ENCODE assay signal across 9 mouse cellular contexts in the genomic region with DNA sequence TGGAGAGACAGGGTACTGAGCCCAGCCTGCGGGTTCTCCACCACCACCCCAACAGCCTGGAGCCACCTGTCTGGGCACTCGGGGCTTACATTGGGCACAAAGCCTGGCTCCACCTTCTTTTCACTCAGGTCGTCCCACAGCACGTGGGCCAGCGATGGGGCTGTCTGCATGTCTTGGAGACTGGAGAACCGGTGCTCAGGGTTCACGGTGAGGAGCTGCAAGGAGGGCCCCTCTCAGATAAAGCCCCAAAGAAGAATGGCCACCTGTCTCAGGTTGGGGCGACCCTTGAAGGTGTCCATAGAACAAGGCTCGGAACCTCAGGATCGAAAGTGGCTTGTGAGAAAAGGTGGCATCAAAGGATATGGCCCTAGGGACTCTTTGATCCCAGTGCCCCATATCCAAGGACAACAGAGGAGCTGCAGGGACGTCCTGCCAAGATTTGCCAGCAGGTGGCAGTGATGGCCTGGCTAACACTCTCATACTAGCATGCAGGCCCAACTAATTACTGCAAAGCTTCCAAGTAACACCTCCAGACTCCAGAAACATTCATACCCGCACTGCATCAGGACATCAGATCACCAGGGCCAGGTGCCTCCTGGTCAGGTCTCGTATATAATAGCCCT. TPM values are rescaled to one million over a fixed set of nuclear protein-coding genes. Genes with fewer than 3 reads are reported as not detected.
DNase-seq lines count a peak whose midpoint lies in the region.
"Had no signal": no experiment of that assay in that cellular context is flagged by ENCODE, and none has a peak within 500 bp of the region (broad histone marks: within the 10 kb centered on the region; RNA-seq: fewer than 3 reads in every experiment).

No protein-coding gene starts in this region.

- H3K36me3 ChIP-seq in embryonic facial prominence, embryonic 10.5 days (replicated peaks): no peaks in the 10 kb centered on the region
- H3K36me3 ChIP-seq: G1E had no signal

- H3K4me3 ChIP-seq in embryonic facial prominence, embryonic 10.5 days: no peak overlapping the region

- no peak overlapping the region for H3K27ac ChIP-seq in embryonic facial prominence, embryonic 10.5 days (replicated peaks)

- no peaks in the 10 kb centered on the region for H3K9me3 ChIP-seq in embryonic facial prominence, embryonic 10.5 days

- peaks cover 10% of the 10 kb centered on the region for H3K27me3 ChIP-seq in embryonic facial prominence, embryonic 10.5 days (replicated peaks; ENCODE audit: low read depth, poor library complexity, severe bottlenecking)

- intact Hi-C loops in left cerebral cortex, postnatal 4 days (cut with DNase I): no loop called here

- WGBS in embryonic facial prominence, embryonic 10.5 days: 49% methylated on average over 13 of the region's 13 CpGs

- H3K4me1 ChIP-seq in embryonic facial prominence, embryonic 10.5 days: no peaks in the 10 kb centered on the region

- peak; percentile 74 for DNase-seq in 3T3-L1 (ENCODE audit: low read depth, low spot score)
- DNase-seq in adrenal gland, postnatal 14 days: peak; percentile 88
- peak; percentile 78 for DNase-seq in embryonic facial prominence, embryonic 10.5 days (ENCODE audit: low spot score)
- DNase-seq in heart, adult 18-20 months: peak; percentile 78 to 91
- DNase-seq in kidney, adult 18-20 months: peak; percentile 88
- DNase-seq in left cerebral cortex, postnatal 4 days: peak; percentile 89
- peak; percentile 22 for DNase-seq in naive thymus-derived CD4-positive, alpha-beta T cell, adult 2 months (ENCODE audit: low read depth)
- peak; percentile 11 to 19 for DNase-seq in spleen, postnatal 36 days (ENCODE audit: low spot score in 2 of 2)

RNA-seq across cellular contexts. Expression of gene Dpysl4, which starts 33.5 kb away (rescaled TPM):
- total RNA-seq in adrenal gland, postnatal 14 days (2021): 3.4 and 4.0 TPM in 2 replicates
- 63.8 and 64.4 TPM in 2 replicates for polyA plus RNA-seq in embryonic facial prominence, embryonic 10.5 days (2016; fragmentation: Nextera tagmentation; extraction: Ambion mirVana)
- total RNA-seq in heart, adult 18-20 months (2021): 1 to 10 TPM; 4.2 to 4.3 TPM
- 100 to 1,000 TPM; 101 to 108 TPM for total RNA-seq in left cerebral cortex, postnatal 4 days (2021)
- polyA plus RNA-seq: G1E had no signal

Comparison
In these comparisons a context has a peak if more than half of its experiments do, and no peak if none do; other contexts are left out.
1. DNase-seq: peak in every context shown above with its lines; median percentile 89 in left cerebral cortex, postnatal 4 days; 88 in adrenal gland, postnatal 14 days; 88 in kidney, adult 18-20 months; 84 in heart, adult 18-20 months; 78 in embryonic facial prominence, embryonic 10.5 days; 74 in 3T3-L1; 22 in naive thymus-derived CD4-positive, alpha-beta T cell, adult 2 months; 15 in spleen, postnatal 36 days.
2. RNA of gene Dpysl4, which starts 33.5 kb away (total RNA-seq): 101 to 108 TPM in left cerebral cortex, postnatal 4 days; 4.2 to 4.3 TPM in heart, adult 18-20 months and 3.4 to 4.0 TPM in adrenal gland, postnatal 14 days; every median in the first group is over 10 times any median in the second.